Mouse (Mus musculus) lung, embryonic 16.5 days (tissue): ENCODE measurements around the gene 3110082I17Rik. TPM values are rescaled to one million over a fixed set of nuclear protein-coding genes. Genes with fewer than 3 reads are reported as not detected.
A peak's percentile ranks its signal among the peaks of the same experiment; 100 is the strongest.

ENCODE experiments used
- ATAC-seq: fragments of 200-750 bp; cut with Nextera tagmentation; 2 replicates; pipeline ENCODE4 v1.8.0; 2017; ENCODE audit warnings: low read depth, mild to moderate bottlenecking, moderate library complexity
- H3K27ac ChIP-seq: fragments of 300-500 bp; sonication (generic); 2 replicates; pipeline ENCODE4 v1.5.1; 2014; ENCODE audit warnings: mild to moderate bottlenecking, control low read depth, low read length
- H3K27me3 ChIP-seq: fragments of 300-500 bp; sonication (generic); 2 replicates; pipeline ENCODE4 v1.6.1; 2014; ENCODE audit warnings: low read depth, low read length, mixed read lengths; ENCODE audit not compliant: control insufficient read depth, insufficient read depth
- H3K36me3 ChIP-seq: fragments of 300-500 bp; sonication (generic); 2 replicates; pipeline ENCODE4 v1.6.1; 2014; ENCODE audit warnings: low read length; ENCODE audit not compliant: control insufficient read depth, insufficient read depth
- H3K4me1 ChIP-seq: fragments of 300-500 bp; sonication (generic); replicated peaks from 2 replicates; pipeline ENCODE4 v1.6.1; 2014; ENCODE audit warnings: low read length, mixed read lengths; ENCODE audit not compliant: control insufficient read depth, insufficient read depth
- H3K4me2 ChIP-seq: fragments of 300-500 bp; sonication (generic); 2 replicates; pipeline ENCODE4 v1.6.1; 2014; ENCODE audit warnings: low read depth, low read length, control low read depth
- H3K4me3 ChIP-seq: fragments of 300-500 bp; sonication (generic); 2 replicates; pipeline ENCODE4 v1.5.1; 2014; ENCODE audit warnings: mild to moderate bottlenecking, low read length, control low read depth
- H3K9ac ChIP-seq: fragments of 300-500 bp; sonication (generic); 2 replicates; pipeline ENCODE4 v1.6.1; 2014; ENCODE audit warnings: low read length, control low read depth
- H3K9me3 ChIP-seq: fragments of 300-500 bp; sonication (generic); 2 replicates; pipeline ENCODE4 v1.6.1; 2016; ENCODE audit warnings: low read length; ENCODE audit not compliant: control insufficient read depth
- WGBS: fragments of 180-500 bp; shearing (Covaris S2); extraction: QIAGEN DNeasy Blood & Tissue Kit; methylation state at CpG from one replicate; pipeline ENCODE4 v1.1.7; 2014; 5-methylcytosine and 5-hydroxymethylcytosine counted together
- polyA plus RNA-seq: library from polyadenylated mRNA; unstranded; fragments of >200 nt; fragmentation: Nextera tagmentation; extraction: Ambion mirVana; gene quantifications from 2 replicates; pipeline ENCODE4 v1.2.1, GENCODE M21; 2015

The 3110082I17Rik gene
- polyA plus RNA-seq, 1 experiment from 2014 or later: 38.6 TPM

GRCm38 (mm10) chr5:139490131-139490530, 29.8 kb upstream of the 3110082I17Rik start:
- Histone ChIP-seq H3K4me3 (no peak overlapping the region), H3K27ac (no peak overlapping the region), H3K9me3 (0 out of 2 replicates have a peak, but pooled peaks cover 2% of the 10 kb centered on the region), H3K36me3 (no peaks in the 10 kb centered on the region), H3K27me3 (no peaks in the 10 kb centered on the region; the same call in 1 of the 2 replicates), H3K4me2 (no peak overlapping the region), H3K9ac (no peak overlapping the region), H3K4me1 (no peaks in the 10 kb centered on the region)
- WGBS: 74% methylated on average over 11 of the region's 11 CpGs
- ATAC-seq: no peak

GRCm38 (mm10) chr5:139484185-139484814, 24.0 kb upstream of the 3110082I17Rik start, which contains the start of gene Zfand2a:
TSS of gene Zfand2a (minus strand) at chr5:139484549.
- Histone ChIP-seq H3K36me3 (peaks cover 9% of the 10 kb centered on the region), H3K4me2 (peak within 1 kb of the TSS; percentile 95), H3K27ac (peak within 1 kb of the TSS; percentile 77), H3K4me3 (peak within 1 kb of the TSS; percentile 86), H3K27me3 (no peaks in the 10 kb centered on the region), H3K9me3 (0 out of 2 replicates have a peak, but pooled peaks cover 2% of the 10 kb centered on the region), H3K9ac (peak within 1 kb of the TSS; percentile 86), H3K4me1 (peaks cover 8% of the 10 kb centered on the region)
- under 1% methylated on average over 42 of the region's 42 CpGs for WGBS
- peak; percentile 98 for ATAC-seq

- Histone ChIP-seq H3K9me3 (0 out of 2 replicates have a peak, but pooled peaks cover 2% of the 10 kb centered on the region), H3K4me2 (peak overlapping the region; percentile 95), H3K27ac (no peak overlapping the region), H3K4me1 (peaks cover 8% of the 10 kb centered on the region), H3K27me3 (no peaks in the 10 kb centered on the region), H3K9ac (peak overlapping the region; percentile 86), H3K36me3 (peaks cover 18% of the 10 kb centered on the region), H3K4me3 (peak overlapping the region; percentile 86)
- WGBS: 48% methylated on average over 14 of the region's 14 CpGs
- no peak for ATAC-seq
These were observed 23.0 kb upstream of the 3110082I17Rik start for GRCm38 (mm10) chr5:139483171-139483848.

GRCm38 (mm10) chr5:139480406-139480805, 20.1 kb upstream of the 3110082I17Rik start:
- no peak overlapping the region for H3K9ac ChIP-seq
- H3K27ac ChIP-seq: no peak overlapping the region
- peaks cover 8% of the 10 kb centered on the region for H3K4me1 ChIP-seq
- WGBS: 80% methylated on average over 8 of the region's 10 CpGs
- ATAC-seq: no peak
- no peaks in the 10 kb centered on the region for H3K27me3 ChIP-seq
- H3K4me2 ChIP-seq: no peak overlapping the region
- peaks cover 33% of the 10 kb centered on the region for H3K36me3 ChIP-seq
- no peak overlapping the region for H3K4me3 ChIP-seq
- no peaks in the 10 kb centered on the region for H3K9me3 ChIP-seq

- Histone ChIP-seq H3K9ac (no peak overlapping the region), H3K36me3 (peaks cover 41% of the 10 kb centered on the region), H3K4me3 (no peak overlapping the region), H3K27ac (no peak overlapping the region), H3K4me2 (no peak overlapping the region), H3K4me1 (peaks cover 8% of the 10 kb centered on the region), H3K9me3 (no peaks in the 10 kb centered on the region), H3K27me3 (no peaks in the 10 kb centered on the region)
- 91% methylated on average over 8 of the region's 8 CpGs for WGBS
- no peak for ATAC-seq
These were observed 18.8 kb upstream of the 3110082I17Rik start for GRCm38 (mm10) chr5:139479088-139479487.

- Histone ChIP-seq H3K27me3 (no peaks in the 10 kb centered on the region), H3K9me3 (no peaks in the 10 kb centered on the region), H3K36me3 (peaks cover 62% of the 10 kb centered on the region), H3K9ac (no peak overlapping the region), H3K4me1 (no peaks in the 10 kb centered on the region), H3K4me3 (no peak overlapping the region), H3K4me2 (no peak overlapping the region), H3K27ac (no peak overlapping the region)
- no peak for ATAC-seq
- 85% methylated on average over 9 of the region's 9 CpGs for WGBS
These were observed 14.4 kb upstream of the 3110082I17Rik start for GRCm38 (mm10) chr5:139474741-139475140.

- Histone ChIP-seq H3K36me3 (peaks cover 18% of the 10 kb centered on the region), H3K4me1 (no peaks in the 10 kb centered on the region), H3K27ac (no peak overlapping the region), H3K4me2 (no peak overlapping the region), H3K9me3 (no peaks in the 10 kb centered on the region), H3K27me3 (no peaks in the 10 kb centered on the region), H3K9ac (no peak overlapping the region), H3K4me3 (no peak overlapping the region)
- peak; percentile 60; the same call in 1 of the 2 replicates for ATAC-seq
- 42% methylated on average over 5 of the region's 5 CpGs for WGBS
These were observed 7.7 kb upstream of the 3110082I17Rik start for GRCm38 (mm10) chr5:139467998-139468397.

GRCm38 (mm10) chr5:139466801-139467200, 6.5 kb upstream of the 3110082I17Rik start:
- Histone ChIP-seq H3K4me2 (no peak overlapping the region), H3K27me3 (no peaks in the 10 kb centered on the region), H3K9ac (no peak overlapping the region), H3K36me3 (peaks cover 8% of the 10 kb centered on the region), H3K4me3 (no peak overlapping the region), H3K27ac (no peak overlapping the region), H3K4me1 (no peaks in the 10 kb centered on the region), H3K9me3 (no peaks in the 10 kb centered on the region)
- ATAC-seq: no peak
- WGBS: 58% methylated on average over 4 of the region's 4 CpGs

GRCm38 (mm10) chr5:139466373-139466772, 6.0 kb upstream of the 3110082I17Rik start:
- Histone ChIP-seq H3K27ac (no peak overlapping the region), H3K9me3 (no peaks in the 10 kb centered on the region), H3K36me3 (peaks cover 8% of the 10 kb centered on the region), H3K4me2 (no peak overlapping the region), H3K9ac (no peak overlapping the region), H3K27me3 (no peaks in the 10 kb centered on the region), H3K4me1 (no peaks in the 10 kb centered on the region), H3K4me3 (no peak overlapping the region)
- ATAC-seq: no peak
- WGBS: 53% methylated on average over 2 of the region's 2 CpGs
